Mouse (Mus musculus): ENCODE results near the gene Slc25a28. TPM values are rescaled to one million over a fixed set of nuclear protein-coding genes. Genes with fewer than 3 reads are reported as not detected.
A peak's percentile ranks its signal among the peaks of the same experiment; 100 is the strongest.

Gene Slc25a28
- polyA plus RNA-seq, 1 experiment from 2014 or later, result 9.7 TPM

GRCm38 (mm10) chr19:43627345-43627744 lies 47.3 kb downstream of the Slc25a28 start:
- ATAC-seq (ENCODE audit: low FRiP score) (no peak), DNase-seq (ENCODE audit: low spot score, missing footprints) (no peak)
- Histone ChIP-seq H3K27me3 (ENCODE audit: control insufficient read depth, insufficient read depth, low read length) (peaks cover 9% of the 10 kb centered on the region), H3K36me3 (ENCODE audit: control insufficient read depth, insufficient read depth, low read length) (no peaks in the 10 kb centered on the region), H3K4me2 (no peak overlapping the region), H3K4me1 (ENCODE audit: control insufficient read depth, insufficient read depth, low read length) (no peaks in the 10 kb centered on the region), H3K9ac (ENCODE audit: low read length) (no peak overlapping the region), H3K9me3 (ENCODE audit: control insufficient read depth, low read length) (no peaks in the 10 kb centered on the region), H3K27ac (ENCODE audit: low read depth, low read length) (no peak overlapping the region), H3K4me3 (ENCODE audit: low read depth, low read length) (no peak overlapping the region)
- WGBS, result 92% methylated on average over 3 of the region's 3 CpGs

DNA sequence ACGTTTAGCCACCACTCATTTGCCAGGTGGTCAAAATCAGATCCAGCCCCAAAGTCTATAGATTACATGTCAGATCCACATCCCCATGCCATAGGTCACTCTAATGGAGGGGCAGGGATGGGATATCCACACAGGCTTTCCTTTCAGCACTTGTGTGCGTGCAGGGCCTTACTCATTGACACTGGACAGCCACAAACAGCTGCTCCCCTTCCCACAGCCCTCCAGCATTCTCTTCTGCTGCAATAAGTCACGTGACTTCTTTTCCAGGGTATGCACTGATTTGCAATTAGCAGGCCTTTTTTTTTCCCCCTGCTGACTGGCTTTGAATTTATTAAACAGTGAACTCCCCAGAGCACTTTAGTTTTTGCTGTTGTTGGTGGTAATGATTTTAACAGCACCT lies 48.5 kb downstream of the Slc25a28 start:
- Histone ChIP-seq H3K36me3 (ENCODE audit: control insufficient read depth, insufficient read depth, low read length) (no peaks in the 10 kb centered on the region), H3K4me1 (ENCODE audit: control insufficient read depth, insufficient read depth, low read length) (no peaks in the 10 kb centered on the region), H3K4me3 (ENCODE audit: low read depth, low read length) (no peak overlapping the region), H3K27ac (ENCODE audit: low read depth, low read length) (no peak overlapping the region), H3K9ac (ENCODE audit: low read length) (no peak overlapping the region), H3K4me2 (no peak overlapping the region), H3K27me3 (ENCODE audit: control insufficient read depth, insufficient read depth, low read length) (peaks cover 20% of the 10 kb centered on the region), H3K9me3 (ENCODE audit: control insufficient read depth, low read length) (no peaks in the 10 kb centered on the region)
- ATAC-seq (ENCODE audit: low FRiP score) (no peak), DNase-seq (ENCODE audit: low spot score, missing footprints) (peak; percentile 82)
- 56% methylated on average over 3 of the region's 3 CpGs for WGBS

DNA sequence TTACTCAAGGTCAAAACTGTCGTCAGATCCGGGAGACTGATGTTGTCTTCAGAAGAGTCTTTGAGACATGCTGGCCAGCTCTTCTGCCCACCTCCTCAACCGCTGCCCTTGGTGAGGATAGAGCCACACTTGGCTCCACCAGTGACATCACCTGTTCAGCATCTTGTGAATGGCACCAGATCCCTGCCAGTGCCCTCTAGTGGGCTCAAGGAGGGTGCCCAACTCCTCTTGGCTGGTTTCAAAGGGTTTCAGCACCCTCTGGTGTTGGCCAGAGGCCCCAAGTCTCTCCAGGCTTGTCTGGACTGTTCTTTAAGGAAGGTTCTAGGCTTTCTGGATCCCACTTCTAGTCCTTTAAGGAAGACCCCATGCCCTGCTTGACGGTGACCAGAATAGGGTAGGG lies 50.8 kb downstream of the Slc25a28 start:
- Histone ChIP-seq H3K9me3 (ENCODE audit: control insufficient read depth, low read length) (no peaks in the 10 kb centered on the region), H3K27me3 (ENCODE audit: control insufficient read depth, insufficient read depth, low read length) (peaks cover 42% of the 10 kb centered on the region), H3K4me3 (ENCODE audit: low read depth, low read length) (no peak overlapping the region), H3K9ac (ENCODE audit: low read length) (no peak overlapping the region), H3K4me2 (no peak overlapping the region), H3K27ac (ENCODE audit: low read depth, low read length) (no peak overlapping the region), H3K36me3 (ENCODE audit: control insufficient read depth, insufficient read depth, low read length) (no peaks in the 10 kb centered on the region), H3K4me1 (ENCODE audit: control insufficient read depth, insufficient read depth, low read length) (no peaks in the 10 kb centered on the region)
- ATAC-seq (ENCODE audit: low FRiP score) (no peak), DNase-seq (ENCODE audit: low spot score, missing footprints) (peak; percentile 83)
- WGBS, result 46% methylated on average over 4 of the region's 4 CpGs

DNA sequence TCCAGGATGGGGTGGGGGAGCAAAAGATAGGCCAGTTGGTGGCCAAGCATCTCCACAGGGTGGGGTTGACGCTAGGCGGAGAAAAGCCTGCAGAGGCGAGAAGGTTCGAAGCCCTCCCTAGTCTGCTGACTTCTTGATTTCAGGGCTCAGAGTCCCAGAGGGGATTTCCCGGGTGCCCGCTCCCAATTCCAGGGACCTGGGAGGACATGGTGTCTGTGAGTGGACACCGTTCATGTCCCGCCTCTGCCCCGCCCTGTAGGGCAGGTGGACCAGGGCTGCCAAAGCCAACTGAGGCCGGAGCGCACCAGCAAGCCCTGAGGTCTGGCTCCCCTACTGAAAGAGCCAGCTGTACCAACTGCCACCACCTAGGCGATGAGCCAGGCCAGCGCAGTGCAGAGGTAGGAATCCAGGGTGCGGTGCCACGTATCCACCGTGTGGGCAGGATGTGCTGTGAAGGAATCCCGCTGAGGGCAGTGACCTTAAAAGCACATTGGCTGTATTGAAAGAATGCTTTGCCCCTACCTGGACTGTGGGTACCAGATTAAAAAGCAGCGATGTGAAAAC lies 54.7 kb downstream of the Slc25a28 start:
- peaks cover 79% of the 10 kb centered on the region for H3K27me3 ChIP-seq (ENCODE audit: control insufficient read depth, insufficient read depth, low read length)
- no peak overlapping the region for H3K4me2 ChIP-seq
- H3K27ac ChIP-seq (ENCODE audit: low read depth, low read length), result no peak overlapping the region
- H3K4me1 ChIP-seq (ENCODE audit: control insufficient read depth, insufficient read depth, low read length), result peaks cover 10% of the 10 kb centered on the region
- no peak overlapping the region for H3K4me3 ChIP-seq (ENCODE audit: low read depth, low read length)
- no peaks in the 10 kb centered on the region for H3K36me3 ChIP-seq (ENCODE audit: control insufficient read depth, insufficient read depth, low read length)
- H3K9ac ChIP-seq (ENCODE audit: low read length), result no peak overlapping the region
- H3K9me3 ChIP-seq (ENCODE audit: control insufficient read depth, low read length), result no peaks in the 10 kb centered on the region
- no peak for ATAC-seq (ENCODE audit: low FRiP score)
- WGBS, result 7% methylated on average over 18 of the region's 18 CpGs
- DNase-seq (ENCODE audit: low spot score, missing footprints), result peak; percentile 84

DNA sequence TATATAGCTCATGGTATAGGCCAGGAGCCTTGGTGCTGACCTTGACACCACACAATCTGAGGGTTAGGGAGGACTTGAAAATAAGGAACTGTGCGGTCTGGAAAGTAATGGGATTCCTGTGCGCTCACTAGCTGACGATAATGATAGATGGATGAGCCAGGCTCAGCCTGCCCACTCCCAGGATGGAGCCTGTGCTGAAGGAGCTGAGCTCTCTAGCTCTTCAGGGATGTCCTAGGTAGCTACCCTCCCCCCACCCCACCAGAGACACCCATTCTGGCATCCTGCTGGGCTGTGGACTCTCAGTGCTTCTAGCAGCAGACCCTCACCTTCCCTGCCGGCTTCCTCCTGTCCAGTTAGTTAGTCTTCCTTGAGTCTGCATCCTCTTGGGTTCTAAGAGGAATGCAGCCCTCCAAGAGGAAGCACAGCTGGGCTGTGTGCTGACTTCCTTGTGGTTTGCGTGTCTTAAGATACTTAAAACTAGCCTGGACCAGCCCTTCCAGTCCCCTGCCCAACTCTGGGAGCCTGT lies 56.1 kb downstream of the Slc25a28 start:
- H3K36me3 ChIP-seq (ENCODE audit: control insufficient read depth, insufficient read depth, low read length), result no peaks in the 10 kb centered on the region
- H3K4me3 ChIP-seq (ENCODE audit: low read depth, low read length), result no peak overlapping the region
- no peaks in the 10 kb centered on the region for H3K9me3 ChIP-seq (ENCODE audit: control insufficient read depth, low read length)
- no peak overlapping the region for H3K27ac ChIP-seq (ENCODE audit: low read depth, low read length)
- peaks cover 92% of the 10 kb centered on the region for H3K27me3 ChIP-seq (ENCODE audit: control insufficient read depth, insufficient read depth, low read length)
- ATAC-seq (ENCODE audit: low FRiP score) (no peak), DNase-seq (ENCODE audit: low spot score, missing footprints) (peak; percentile 91)
- peaks cover 17% of the 10 kb centered on the region for H3K4me1 ChIP-seq (ENCODE audit: control insufficient read depth, insufficient read depth, low read length)
- H3K9ac ChIP-seq (ENCODE audit: low read length), result no peak overlapping the region
- no peak overlapping the region for H3K4me2 ChIP-seq
- 4% methylated on average over 5 of the region's 5 CpGs for WGBS

DNA sequence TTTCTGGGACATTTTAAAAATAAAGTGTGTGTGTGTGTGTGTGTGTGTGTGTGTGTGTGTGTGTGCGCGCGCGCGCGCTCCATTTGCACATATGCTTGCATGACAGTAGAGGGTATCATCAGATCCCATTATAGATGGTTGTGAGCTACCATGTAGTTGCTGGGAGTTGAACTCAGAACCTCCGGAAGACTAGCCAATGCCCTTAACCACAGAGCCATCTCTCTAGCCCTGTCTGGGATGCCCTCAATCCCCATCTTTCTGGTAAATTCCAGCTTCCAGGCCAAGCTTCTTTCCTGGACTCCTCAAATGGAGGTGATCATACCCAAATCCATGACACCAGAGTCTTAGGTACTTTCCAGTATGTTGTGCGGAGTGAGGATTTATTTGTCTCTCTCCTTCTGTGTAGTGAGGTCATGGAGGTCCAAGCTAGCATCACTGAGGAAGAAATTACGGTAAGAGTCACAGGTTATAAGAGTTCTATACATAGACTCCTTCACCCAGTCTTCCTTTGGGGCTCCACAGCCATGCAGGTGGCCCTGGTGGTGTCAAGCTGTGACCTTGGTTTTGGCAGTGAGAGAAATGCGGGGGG lies 56.8 kb downstream of the Slc25a28 start:
- ATAC-seq (ENCODE audit: low FRiP score) (no peak), DNase-seq (ENCODE audit: low spot score, missing footprints) (peak; percentile 90)
- Histone ChIP-seq H3K4me2 (no peak overlapping the region), H3K27ac (ENCODE audit: low read depth, low read length) (no peak overlapping the region), H3K36me3 (ENCODE audit: control insufficient read depth, insufficient read depth, low read length) (no peaks in the 10 kb centered on the region), H3K9me3 (ENCODE audit: control insufficient read depth, low read length) (no peaks in the 10 kb centered on the region), H3K27me3 (ENCODE audit: control insufficient read depth, insufficient read depth, low read length) (peaks cover 94% of the 10 kb centered on the region), H3K9ac (ENCODE audit: low read length) (no peak overlapping the region), H3K4me1 (ENCODE audit: control insufficient read depth, insufficient read depth, low read length) (peaks cover 18% of the 10 kb centered on the region), H3K4me3 (ENCODE audit: low read depth, low read length) (no peak overlapping the region)
- 40% methylated on average over 10 of the region's 10 CpGs for WGBS

- DNase-seq (ENCODE audit: low spot score, missing footprints), result peak; percentile 96
- Histone ChIP-seq H3K4me1 (ENCODE audit: control insufficient read depth, insufficient read depth, low read length) (peaks cover 28% of the 10 kb centered on the region), H3K36me3 (ENCODE audit: control insufficient read depth, insufficient read depth, low read length) (no peaks in the 10 kb centered on the region), H3K27me3 (ENCODE audit: control insufficient read depth, insufficient read depth, low read length) (peaks cover 94% of the 10 kb centered on the region), H3K9me3 (ENCODE audit: control insufficient read depth, low read length) (no peaks in the 10 kb centered on the region), H3K4me2 (peak overlapping the region; percentile 55), H3K4me3 (ENCODE audit: low read depth, low read length) (peak overlapping the region; percentile 19; the same call in 1 of the 2 replicates), H3K27ac (ENCODE audit: low read depth, low read length) (no peak overlapping the region), H3K9ac (ENCODE audit: low read length) (peak overlapping the region; percentile 20; the same call in 1 of the 2 replicates)
- 0% methylated on average over 12 of the region's 12 CpGs for WGBS
- peak; percentile 31; the same call in 1 of the 2 replicates for ATAC-seq (ENCODE audit: low FRiP score)
These were observed 57.8 kb downstream of the Slc25a28 start for GRCm38 (mm10) chr19:43616889-43617288.

DNA sequence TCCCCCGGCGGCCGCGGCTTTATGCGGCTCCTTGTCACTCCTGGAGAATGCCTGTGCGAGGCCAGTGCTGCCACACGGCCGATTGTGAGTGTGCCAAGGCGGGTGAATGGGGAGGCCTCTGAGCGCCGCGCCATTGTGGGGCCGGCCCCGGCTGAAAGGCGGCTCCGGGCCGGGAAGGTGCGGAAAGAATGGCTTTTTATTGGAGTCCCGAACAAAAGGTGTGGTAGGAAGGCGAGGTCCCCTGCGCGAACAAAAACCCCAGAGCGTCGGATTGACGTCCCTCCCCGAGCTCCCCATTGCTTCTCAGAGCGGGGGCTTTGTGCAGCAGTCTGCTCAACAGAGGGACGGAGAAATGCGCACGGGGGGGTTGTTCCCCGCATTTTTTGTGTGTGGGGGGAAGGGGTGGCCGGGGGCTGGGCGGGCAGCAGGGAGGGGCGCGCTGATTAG lies 58.2 kb downstream of the Slc25a28 start:
- DNase-seq (ENCODE audit: low spot score, missing footprints), result peak; percentile 97
- H3K9ac ChIP-seq (ENCODE audit: low read length), result peak overlapping the region; percentile 20
- H3K36me3 ChIP-seq (ENCODE audit: control insufficient read depth, insufficient read depth, low read length), result no peaks in the 10 kb centered on the region
- peaks cover 30% of the 10 kb centered on the region for H3K4me1 ChIP-seq (ENCODE audit: control insufficient read depth, insufficient read depth, low read length)
- peak; percentile 88 for ATAC-seq (ENCODE audit: low FRiP score)
- H3K27me3 ChIP-seq (ENCODE audit: control insufficient read depth, insufficient read depth, low read length), result peaks cover 94% of the 10 kb centered on the region
- WGBS, result under 1% methylated on average over 35 of the region's 35 CpGs
- H3K4me2 ChIP-seq, result peak overlapping the region; percentile 55
- H3K27ac ChIP-seq (ENCODE audit: low read depth, low read length), result peak overlapping the region; percentile 27; the same call in 1 of the 2 replicates
- peak overlapping the region; percentile 19 for H3K4me3 ChIP-seq (ENCODE audit: low read depth, low read length)
- H3K9me3 ChIP-seq (ENCODE audit: control insufficient read depth, low read length), result no peaks in the 10 kb centered on the region

Data from midbrain, embryonic 11.5 days (tissue).